Mouse (Mus musculus) heart, adult 11 months (tissue): ENCODE measurements around the gene Megf11.

ENCODE experiments used
- DNase-seq: peaks from one replicate; pipeline ENCODE4 v3.0.0; 2022

Megf11 gene

DNA sequence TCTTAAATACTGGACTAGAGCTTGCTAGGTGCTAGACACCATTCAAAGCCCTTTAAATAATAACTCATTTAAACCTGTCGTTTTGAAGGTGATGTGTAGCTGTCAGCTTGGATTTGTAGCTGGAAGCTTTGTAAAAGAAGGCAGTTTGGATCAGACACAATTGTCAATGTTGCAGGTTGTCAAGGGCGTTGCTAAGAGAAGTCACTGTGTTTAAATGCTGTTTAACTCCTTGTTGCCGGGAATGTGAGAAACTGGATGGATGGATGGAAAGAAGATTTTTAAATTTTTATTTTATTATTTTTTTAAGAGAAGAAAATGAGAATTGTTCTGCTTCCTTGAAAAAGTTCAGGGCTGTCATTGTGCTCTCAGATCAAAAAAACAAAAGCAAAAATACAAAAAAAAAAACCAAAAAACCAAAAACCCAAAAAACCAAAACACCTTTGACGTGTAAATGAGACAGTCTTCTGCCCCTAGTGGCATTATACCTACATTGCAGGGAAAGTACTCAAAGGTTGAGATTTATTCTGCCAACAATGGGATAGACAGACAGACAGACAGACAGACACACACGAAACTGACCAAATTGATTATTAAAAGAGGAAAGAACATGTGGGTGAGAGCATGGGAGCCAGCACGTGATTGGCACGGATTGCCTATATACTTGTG, 227.7 kb downstream of the Megf11 start:
- DNase-seq, result no peak

DNA sequence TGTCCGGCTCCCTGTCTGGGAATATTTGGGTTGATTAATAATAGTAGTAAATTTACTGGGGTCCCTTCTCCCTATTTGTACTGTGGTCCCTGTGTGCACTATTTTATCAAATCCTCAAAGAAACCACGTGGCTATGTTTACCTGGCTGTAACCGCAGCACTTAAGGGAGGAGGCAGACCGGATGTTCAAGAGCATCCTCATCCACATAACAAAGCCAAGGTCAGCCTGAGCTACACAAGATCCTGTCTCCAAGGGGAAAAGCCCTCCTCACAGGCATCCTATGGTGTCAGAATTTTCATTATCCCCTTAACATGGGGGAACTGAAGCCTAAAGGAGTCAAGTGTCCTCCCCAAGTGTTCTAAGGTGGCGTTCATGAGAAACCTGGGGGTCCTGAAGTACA, 232.0 kb downstream of the Megf11 start:
- no peak for DNase-seq

DNA sequence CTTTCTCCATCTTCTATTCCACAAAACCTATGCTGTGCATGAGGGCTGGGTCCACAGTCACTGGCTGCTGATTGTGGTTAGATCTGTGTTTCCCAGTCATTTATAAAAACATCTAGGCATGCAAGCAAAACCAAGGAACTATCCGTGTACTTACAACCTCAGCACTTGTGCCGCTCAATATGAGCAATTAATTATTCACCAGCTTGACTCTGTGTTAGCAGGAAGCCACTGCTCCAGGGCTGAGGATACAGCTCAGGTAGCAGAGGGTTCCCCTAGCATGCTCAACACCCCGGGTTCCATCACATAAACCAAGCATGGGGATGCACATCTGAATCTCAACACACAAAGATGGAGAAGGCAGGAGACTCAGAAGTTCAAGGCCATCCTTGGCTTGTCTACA, 233.0 kb downstream of the Megf11 start:
- DNase-seq, result no peak

DNA sequence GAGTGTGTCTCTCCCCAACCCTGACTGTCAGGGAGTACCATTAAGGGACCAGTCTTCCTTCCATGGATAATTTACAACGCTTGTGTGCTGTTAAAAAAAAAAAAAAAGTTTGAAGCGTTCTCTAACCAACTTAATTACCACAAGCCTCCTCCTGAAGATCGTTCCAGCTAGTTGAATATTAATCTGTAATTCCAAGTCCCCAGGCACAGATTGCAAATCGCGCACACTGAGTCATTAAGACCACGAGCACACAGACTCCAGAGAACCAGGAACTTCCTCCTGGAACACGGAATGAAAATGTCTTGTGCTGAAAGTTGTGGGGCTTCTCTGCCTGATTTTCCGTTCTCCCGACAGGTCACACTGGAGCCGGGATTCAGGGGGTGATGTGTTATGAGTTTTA, 234.0 kb downstream of the Megf11 start:
- no peak for DNase-seq

DNA sequence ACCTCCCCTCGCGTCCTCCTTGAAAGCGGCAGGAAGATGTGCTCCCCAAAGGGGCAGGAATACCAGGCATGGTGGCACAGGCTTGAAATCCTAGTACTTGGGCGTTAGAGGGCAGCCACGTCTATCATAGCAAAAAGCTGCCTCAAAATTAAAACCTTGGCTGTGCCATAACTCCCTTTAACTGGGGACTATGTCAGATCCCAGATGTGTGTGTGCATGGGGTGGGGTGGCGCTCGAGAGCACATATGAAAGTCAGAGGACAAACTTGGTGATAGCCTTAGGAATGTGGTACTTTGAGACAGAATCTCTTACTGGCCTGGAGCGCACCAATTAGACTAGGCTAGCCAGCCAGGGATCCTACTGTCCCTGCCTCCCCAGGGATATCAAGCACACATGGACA, 235.2 kb downstream of the Megf11 start:
- DNase-seq, result no peak

DNA sequence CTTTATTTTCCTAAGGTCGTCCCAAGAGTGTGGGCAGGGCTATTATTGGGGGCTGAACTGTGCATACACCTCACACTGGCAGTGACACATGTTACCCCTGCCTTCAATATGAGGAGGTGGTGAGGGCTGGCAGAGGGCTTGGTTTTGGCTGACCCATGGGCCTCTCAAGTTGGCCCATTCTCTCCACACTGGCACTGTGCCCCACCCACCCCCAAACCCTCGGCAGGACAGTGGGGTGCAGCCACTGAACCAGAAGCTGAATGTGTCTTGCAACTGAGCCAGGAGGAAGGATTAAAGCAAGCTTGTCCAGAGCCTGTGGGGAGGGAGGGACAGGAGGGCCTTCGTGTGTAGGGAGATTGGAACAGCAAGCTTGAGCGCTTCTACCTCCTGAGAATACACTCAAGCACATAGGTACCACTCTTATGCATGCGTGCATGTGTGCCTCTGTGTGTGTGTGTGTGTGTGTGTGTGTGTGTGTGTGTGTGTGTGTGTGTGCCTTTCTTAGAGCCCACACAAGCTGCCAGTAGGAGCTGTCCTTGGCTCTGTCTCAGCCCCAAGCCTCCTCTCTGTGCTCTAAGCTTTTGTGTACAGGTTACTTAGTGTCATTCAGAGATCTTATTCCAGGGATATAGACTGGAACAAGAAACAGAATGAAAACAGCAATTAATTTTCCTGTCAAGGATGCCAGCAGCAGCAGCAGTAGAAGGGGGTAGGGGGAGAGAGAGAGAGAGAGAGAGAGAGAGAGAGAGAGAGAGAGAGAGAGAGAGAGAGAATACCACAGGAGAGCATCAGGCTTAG, 236.3 kb downstream of the Megf11 start:
- DNase-seq, result no peak

DNA sequence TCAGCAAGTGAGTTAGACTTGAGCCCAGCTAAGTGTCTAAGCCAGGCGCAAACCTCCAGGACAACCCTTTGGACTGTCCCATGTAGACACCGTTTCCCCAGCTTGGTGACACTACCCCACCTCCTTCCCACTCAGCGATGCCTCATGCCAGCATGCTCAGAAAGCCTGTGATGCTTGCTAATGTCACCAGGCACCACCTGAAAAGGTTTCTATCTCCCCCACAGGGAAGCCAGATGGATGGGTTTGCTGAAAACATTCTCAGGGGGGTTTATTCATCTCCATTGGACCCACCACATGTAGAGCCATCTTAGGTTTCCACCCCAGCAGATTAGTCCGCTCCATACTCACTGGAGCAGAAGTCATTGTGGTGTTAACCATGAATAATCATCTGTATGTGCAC, 237.9 kb downstream of the Megf11 start:
- no peak for DNase-seq

DNA sequence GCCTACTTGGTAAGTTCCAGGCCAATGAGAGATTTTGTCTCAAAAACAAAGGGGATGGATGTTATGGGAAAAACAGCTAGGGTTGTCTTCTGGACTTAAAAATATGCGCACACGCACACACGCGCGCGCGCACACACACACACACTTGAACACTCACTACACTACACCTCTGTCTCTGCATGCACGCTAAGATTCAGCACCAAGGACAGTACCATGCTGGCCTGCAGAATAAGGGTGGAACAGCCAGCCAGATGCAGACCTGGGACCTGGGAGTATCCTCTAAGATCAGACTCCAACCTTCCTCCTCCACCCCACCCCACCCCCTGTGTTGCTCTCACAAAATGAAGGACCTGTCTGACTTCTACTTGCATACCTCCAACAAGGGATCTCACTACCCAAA, 239.1 kb downstream of the Megf11 start:
- DNase-seq, result no peak

DNA sequence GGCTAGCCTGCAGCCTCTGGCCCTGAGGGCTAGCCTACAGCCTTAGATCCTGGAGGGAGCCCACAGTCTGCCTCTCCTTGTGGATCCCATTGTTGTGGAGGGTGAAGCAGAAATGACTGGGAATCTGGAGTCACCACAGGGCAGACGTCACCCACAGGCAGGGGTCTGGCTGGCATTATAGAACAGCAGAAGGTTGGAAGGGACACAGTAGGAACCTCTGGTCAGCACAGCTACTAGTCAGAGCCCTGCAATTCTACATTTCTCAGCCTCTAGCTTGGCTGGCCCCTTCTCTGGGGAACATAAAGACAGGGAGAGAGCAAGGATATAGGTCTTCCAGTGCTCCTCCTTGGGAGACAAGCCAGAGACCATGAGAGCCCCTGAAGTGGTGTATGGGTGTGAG, 244.4 kb downstream of the Megf11 start:
- no peak for DNase-seq

DNA sequence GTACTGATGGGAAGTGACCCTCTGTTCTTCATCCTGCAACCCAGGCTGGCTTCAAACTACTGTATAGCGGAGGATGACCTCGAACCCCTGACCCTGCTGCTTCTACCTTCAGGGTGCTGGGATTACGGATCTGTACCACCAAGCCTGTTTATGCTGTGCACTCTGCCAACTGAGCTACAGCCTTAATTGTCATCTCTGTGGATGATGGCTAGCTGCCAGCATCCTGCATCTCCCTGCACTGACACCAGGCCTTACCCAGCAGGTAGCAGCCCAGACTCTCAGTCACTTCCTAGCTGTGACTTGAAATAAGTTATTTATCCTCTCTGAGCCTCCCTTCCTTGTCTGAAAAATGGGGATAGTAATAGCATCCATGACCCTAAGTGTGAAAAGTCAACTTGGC, 247.7 kb downstream of the Megf11 start:
- no peak for DNase-seq

DNA sequence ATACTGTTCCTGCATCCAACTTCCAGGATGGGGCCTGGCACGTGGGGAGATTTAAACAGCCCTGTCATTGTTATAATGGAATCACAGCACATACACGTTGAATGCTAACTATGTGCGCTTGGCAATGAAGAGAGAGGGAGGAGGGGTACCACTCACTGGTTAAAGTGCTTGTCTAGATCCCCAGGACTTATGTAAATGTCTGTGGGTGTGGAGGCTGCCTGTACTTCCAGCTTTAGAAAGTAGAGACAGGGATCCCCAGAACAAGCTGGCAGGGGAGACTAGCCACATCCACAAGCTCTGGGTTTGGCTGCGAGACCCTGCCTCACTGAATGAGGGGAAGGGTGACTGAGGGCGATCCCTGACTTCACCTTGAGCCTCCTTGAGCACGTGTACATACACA, 250.7 kb downstream of the Megf11 start:
- DNase-seq, result no peak

DNA sequence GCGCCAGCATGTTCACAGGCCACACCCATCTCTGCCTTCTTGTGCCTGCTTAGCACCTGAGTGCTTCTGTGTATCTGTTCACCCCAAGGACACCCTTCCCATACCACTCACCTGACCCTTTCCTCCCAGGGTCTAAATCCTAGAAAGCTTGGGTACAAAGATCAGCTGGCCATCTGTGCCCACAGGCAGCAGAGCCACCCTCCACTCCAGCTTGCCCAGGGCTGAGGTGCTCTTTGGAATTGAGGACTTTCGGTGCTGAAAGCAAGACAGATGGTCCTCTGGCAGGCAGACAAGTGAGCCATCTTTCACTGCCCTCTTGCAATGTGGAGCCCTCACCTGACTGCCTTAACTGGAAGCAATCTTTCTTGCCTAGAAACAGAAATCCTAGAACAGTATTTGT, 251.5 kb downstream of the Megf11 start:
- DNase-seq, result no peak

DNA sequence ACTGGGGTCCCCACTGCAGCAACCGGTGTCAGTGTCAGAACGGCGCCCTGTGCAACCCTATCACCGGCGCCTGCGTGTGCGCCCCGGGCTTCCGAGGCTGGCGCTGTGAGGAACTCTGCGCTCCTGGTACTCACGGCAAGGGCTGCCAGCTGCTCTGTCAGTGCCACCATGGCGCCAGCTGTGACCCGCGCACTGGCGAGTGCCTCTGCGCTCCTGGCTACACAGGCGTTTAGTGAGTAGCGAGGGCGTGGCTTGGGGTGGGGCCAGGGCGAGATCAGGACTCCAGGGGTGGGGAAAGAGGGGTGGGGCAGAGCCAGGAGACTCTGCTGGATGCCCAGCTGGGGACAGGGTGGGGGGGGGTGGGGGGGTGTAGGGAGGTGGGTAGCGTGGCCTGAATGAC, 252.8 kb downstream of the Megf11 start:
- DNase-seq, result peak; percentile 91

DNA sequence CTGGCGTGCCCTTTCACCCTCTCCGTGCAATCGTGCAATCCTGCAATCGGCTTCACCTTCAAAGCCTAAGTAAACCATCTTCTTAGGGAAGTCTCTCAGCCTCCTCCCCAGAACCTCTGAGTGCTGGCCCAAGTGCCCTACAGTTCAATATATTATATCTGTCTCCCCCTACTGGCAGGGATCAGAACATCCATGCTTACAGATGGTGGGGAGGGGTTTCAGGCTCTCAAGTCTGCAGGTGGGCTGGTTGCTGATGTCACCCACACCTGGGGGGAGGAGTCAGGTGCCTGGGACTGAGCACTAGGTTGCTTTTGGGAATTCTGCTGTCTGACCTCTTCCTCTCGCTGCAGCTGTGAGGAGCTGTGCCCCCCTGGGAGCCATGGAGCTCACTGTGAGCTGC, 254.2 kb downstream of the Megf11 start:
- DNase-seq, result no peak

DNA sequence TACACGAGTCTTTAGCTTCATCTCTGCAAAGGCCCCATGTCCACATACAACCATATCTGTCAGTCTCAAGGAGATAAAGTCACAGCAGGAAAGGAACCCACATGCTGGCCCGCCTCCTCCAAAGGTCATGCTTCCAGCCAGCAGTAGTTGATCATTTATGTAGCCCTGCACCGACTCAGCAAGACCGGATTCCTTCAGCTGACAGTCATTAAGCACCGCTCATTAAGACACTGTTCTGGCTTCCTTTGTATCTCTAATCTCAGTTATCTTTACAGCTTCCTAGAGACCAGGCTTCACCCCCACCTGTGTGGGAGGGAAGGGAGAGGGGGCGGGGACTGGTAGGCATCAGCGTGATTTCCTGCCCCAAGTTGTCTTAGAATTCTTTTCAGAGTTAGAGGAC, 258.7 kb downstream of the Megf11 start:
- no peak for DNase-seq

DNA sequence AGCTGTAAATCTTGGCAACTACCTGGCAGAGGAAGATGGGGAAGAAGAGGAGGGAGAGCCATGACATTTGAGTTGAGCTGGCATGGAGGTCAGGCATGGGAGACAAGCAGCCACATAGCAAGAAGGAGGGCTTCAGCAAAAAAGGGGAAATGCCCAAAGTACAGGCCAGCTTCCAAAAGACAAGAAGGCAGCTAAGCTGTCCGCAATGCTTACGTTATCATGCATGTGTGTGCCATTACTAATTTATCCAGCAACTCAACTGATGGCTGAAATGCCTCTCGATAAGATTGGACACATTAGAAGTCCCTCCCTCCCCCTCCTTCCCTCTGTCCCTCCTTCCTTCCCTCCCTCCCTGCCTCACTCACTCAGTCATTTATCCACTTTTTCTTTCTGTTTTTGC, 260.0 kb downstream of the Megf11 start:
- no peak for DNase-seq

DNA sequence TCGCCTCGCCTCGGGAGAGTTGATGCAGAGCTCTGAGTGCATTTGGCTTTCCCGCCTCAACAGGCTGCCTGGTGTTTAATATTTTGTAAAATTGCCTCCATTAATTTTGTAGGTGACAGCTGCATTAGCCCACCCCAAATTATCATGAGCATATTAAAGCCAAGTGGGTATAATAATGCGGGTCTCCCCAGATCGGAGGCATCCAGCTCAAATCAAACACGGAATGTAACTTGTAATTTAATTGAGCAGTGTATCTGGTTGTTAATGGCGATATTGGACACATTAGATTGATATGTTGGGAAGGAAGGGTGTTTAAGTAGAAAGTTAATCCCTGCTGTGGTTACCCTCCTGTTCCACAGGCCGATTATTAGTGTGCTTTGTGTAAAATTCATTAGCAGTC, 264.0 kb downstream of the Megf11 start:
- no peak for DNase-seq

DNA sequence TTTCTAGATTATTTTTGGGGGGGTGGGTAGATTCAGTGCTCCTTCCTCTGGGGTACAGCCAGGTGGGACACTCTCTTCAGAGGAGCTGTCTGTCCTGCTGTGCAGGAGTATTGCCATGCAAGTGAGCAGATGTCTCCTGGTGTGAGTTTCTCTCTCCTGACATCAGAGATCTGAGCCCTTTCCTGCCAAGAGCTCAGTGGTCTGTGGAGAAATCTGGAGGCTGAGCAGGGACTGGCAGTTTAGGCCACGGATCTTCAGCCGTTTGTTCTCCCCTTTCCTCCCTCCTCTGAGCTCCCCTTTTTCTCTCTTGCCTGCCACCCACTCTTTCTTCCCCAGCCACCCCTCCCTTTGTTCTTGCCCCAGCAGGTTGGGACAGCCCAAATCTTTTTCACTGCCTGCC, 264.5 kb downstream of the Megf11 start:
- DNase-seq, result no peak

DNA sequence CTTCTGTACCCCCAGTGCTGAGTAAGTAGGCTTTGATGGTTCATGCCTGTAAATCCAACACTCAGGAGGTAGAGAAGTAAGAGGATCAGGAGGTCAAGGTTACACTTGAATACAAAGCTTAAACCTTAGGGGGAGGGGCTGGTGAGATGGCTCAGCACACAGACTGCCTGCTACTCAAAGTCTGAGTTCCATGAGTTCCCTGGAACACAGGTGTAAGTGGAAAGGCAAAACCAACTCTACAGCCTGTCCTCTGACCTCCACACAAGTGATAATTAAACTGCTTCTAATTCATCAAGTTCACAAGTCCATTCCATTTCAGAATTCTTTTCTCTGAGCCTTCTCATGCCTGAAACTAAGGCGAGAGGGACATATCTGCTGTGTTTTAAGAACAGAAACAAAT, 265.8 kb downstream of the Megf11 start:
- no peak for DNase-seq

DNA sequence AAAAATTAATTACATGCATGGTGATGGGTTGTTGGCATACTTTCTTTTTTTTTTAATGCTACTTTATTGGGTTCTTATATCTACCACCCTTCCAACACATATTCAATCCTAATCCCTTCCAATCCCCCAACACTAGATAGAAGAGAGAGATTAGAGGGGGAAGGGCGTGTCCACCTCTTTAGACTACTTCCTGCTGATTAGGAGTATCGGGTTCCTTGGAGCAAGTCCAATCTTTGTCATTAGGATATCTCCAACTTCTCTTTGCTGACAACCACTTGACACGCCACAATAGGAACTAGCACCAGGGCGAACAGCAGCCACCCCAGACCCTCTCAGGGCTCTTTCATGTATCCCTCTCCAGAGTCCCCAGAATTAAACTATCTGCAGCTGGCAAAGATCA, 266.3 kb downstream of the Megf11 start:
- no peak for DNase-seq

DNA sequence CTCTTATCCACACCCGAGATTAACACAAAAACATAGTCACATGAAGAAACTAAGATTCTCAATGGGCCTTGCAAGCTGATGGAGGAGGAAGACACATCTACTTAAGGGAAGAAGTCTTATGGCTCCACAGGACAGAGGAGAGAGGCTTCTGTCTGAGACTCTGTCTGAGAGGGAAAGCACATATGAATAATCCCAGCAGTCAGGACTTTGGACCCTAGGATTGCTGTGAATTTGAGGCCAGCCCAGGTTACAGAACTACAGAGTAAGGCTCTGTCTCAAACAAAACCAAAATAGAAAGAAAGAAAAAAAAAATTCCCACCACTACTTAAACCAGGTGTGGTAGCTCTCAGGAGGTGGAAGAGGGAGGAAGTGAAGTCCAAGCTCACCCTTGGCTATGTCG, 266.7 kb downstream of the Megf11 start:
- DNase-seq, result no peak

DNA sequence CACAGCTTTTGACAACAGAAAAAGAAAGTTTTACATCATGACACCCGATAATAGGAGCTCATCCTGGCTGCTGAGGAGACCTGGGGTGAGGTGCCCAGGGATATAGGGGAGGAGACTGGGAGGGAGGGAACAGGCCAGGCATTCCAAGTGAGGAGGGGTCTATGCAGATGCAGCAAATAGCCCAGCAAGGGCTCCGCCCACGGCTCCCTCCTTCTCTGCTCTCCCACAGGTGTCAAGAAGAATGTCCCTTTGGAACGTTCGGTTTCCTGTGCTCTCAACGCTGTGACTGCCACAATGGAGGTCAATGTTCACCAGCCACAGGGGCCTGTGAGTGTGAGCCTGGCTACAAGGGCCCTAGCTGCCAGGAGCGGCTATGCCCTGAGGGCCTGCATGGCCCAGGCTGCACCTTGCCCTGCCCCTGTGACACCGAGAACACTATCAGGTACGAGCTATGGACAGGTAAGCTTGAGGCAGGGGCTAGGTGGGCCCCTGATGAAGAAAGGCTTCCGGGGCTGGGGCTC, 267.5 kb downstream of the Megf11 start:
- DNase-seq, result no peak

DNA sequence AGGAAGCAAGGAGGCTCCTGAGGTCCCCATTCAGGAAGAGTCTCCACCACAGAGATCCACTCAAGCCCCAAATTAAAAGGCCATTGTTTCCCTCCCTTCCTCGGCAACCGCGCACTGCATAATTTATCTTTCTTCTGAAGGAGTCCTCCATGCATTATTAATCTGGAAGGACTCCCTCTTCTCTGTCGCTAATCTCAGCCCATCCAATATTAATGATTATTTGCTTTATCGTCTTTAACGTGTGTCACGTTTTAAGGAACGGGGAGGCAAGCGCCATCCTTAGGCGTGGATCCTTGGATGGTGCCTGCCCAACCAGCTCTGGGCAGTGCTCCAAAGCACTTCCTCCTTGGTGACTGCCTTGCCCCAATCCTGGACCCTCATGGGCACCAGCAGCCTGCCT, 269.3 kb downstream of the Megf11 start:
- DNase-seq, result no peak

DNA sequence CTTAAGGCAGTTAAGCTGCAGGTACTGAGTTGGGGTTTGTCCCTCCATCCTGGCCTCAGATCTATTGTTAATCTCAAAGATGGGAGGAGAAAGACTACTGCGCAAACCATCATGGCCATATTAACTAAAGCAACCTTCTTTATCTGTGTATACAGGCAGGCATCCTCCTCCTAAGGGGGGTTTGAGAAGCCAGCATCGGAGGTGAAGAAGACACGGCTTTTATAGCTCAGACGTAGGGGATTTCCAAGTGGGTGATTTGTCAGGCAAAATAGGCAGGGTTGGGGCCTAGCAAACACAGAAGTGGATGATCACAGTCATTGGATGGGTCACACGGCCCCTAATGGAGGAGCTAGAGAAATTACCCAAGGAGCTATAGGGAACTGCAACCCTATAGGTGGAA, 271.2 kb downstream of the Megf11 start:
- DNase-seq, result no peak

DNA sequence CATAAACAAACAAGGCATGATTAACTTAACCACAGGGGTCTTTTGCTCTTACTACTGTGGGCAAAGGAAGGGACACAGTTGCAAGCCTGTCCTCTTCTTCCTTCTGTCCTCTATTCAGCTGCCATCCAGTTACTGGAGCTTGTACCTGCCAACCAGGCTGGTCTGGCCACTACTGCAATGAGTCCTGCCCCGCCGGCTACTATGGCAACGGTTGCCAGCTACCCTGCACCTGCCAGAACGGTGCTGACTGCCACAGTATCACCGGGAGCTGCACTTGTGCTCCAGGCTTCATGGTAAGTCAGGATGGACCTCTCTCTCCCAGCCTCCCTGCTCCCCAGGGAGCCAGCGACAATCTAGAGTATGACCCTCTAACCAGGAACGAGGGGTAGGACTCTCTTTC, 274.8 kb downstream of the Megf11 start:
- DNase-seq, result no peak
